Comparison of ENCODE assay signal across 11 mouse cellular contexts in the genomic region with DNA sequence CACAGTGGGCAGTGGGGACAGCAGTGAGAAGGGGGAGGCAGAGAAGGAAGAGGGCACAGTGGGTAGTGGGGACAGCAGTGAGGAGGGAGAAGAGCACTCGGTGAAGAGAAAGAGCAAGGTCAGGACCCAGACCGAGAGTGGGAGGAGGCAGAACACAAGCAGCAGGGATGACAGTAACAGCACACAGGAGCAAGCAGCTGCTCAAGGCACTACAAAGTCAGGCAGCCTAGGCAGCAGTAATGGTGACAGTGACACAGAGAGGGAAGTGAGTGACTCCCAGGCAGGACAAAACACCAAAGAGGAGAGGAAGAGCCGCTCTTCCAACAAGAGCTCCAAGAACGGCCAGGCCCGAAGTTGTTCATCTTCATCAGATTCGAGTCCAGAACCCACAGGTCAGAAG. TPM values are rescaled to one million over a fixed set of nuclear protein-coding genes. Genes with fewer than 3 reads are reported as not detected.
DNase-seq lines count a peak whose midpoint lies in the region; ATAC-seq and TF ChIP-seq lines count a peak whose summit lies in the region.
"Had no signal": no experiment of that assay in that cellular context is flagged by ENCODE, and none has a peak within 500 bp of the region (broad histone marks: within the 10 kb centered on the region; RNA-seq: fewer than 3 reads in every experiment).

No protein-coding gene starts in this region.

- H3K9ac ChIP-seq in lung, embryonic 14.5 days: peak overlapping the region; percentile 80
- peak overlapping the region; percentile 68 for H3K9ac ChIP-seq in forebrain, embryonic 13.5 days
- H3K9ac ChIP-seq in limb, embryonic 15.5 days: peak overlapping the region; percentile 60
- peak overlapping the region; percentile 20; the same call in 1 of the 2 replicates for H3K9ac ChIP-seq in stomach, embryonic 15.5 days

- H3K27ac ChIP-seq in lung, embryonic 14.5 days (ENCODE audit: low read depth): peak overlapping the region; percentile 30; the same call in 1 of the 2 replicates
- peak overlapping the region; percentile 77 for H3K27ac ChIP-seq in forebrain, embryonic 13.5 days
- peak overlapping the region; percentile 91; the same call in 1 of the 2 replicates for H3K27ac ChIP-seq in limb, embryonic 15.5 days
- peak overlapping the region; percentile 41; the same call in 1 of the 2 replicates for H3K27ac ChIP-seq in stomach, embryonic 15.5 days
- no peak overlapping the region for H3K27ac ChIP-seq in kidney, adult 2 months (ENCODE audit: insufficient read depth, low read depth, low read length)

- H3K4me2 ChIP-seq in lung, embryonic 14.5 days: peak overlapping the region; percentile 77
- peak overlapping the region; percentile 73 for H3K4me2 ChIP-seq in forebrain, embryonic 13.5 days
- peak overlapping the region; percentile 82 for H3K4me2 ChIP-seq in limb, embryonic 15.5 days
- H3K4me2 ChIP-seq in stomach, embryonic 15.5 days: peak overlapping the region; percentile 90

- TF ChIP-seq CTCF in lung, embryonic 14.5 days (IDR thresholded peaks at IDR 0.05; ENCODE audit: low read depth): no peak
- no peak for TF ChIP-seq CTCF in lung, adult 2 months (IDR thresholded peaks at IDR 0.05; ENCODE audit: insufficient read depth, low read length)
- no peak for TF ChIP-seq CTCF in kidney, adult 2 months (conservative IDR thresholded peaks at IDR 0.05; ENCODE audit: insufficient read depth, insufficient read length, low read depth, low read length)

- no peaks in the 10 kb centered on the region for H3K27me3 ChIP-seq in lung, embryonic 14.5 days (ENCODE audit: insufficient read depth, low read length)
- no peaks in the 10 kb centered on the region for H3K27me3 ChIP-seq in forebrain, embryonic 13.5 days
- H3K27me3 ChIP-seq in limb, embryonic 15.5 days: no peaks in the 10 kb centered on the region
- no peaks in the 10 kb centered on the region for H3K27me3 ChIP-seq in stomach, embryonic 15.5 days (replicated peaks)
- no peaks in the 10 kb centered on the region for H3K27me3 ChIP-seq in kidney, adult 2 months (replicated peaks; ENCODE audit: control insufficient read depth, insufficient read depth, low read length)

- H3K9me3 ChIP-seq in lung, embryonic 14.5 days (ENCODE audit: low read depth, low read length): no peaks in the 10 kb centered on the region
- no peaks in the 10 kb centered on the region for H3K9me3 ChIP-seq in forebrain, embryonic 13.5 days (replicated peaks)
- H3K9me3 ChIP-seq in limb, embryonic 15.5 days: no peaks in the 10 kb centered on the region
- H3K9me3 ChIP-seq in stomach, embryonic 15.5 days: no peaks in the 10 kb centered on the region

- 46% methylated on average over 6 of the region's 6 CpGs for WGBS in lung, embryonic 14.5 days
- WGBS in lung, adult 2 months: 58% methylated on average over 6 of the region's 6 CpGs
- whole genome bisulfite sequencing in forebrain, embryonic 13.5 days: 68% methylated on average over 6 of the region's 6 CpGs
- WGBS in limb, embryonic 15.5 days: 76% methylated on average over 6 of the region's 6 CpGs
- 58% methylated on average over 6 of the region's 6 CpGs for WGBS in stomach, embryonic 15.5 days
- WGBS in kidney, adult 2 months: 48% methylated on average over 6 of the region's 6 CpGs

- peaks cover 7% of the 10 kb centered on the region for H3K4me1 ChIP-seq in lung, embryonic 14.5 days (ENCODE audit: insufficient read depth)
- H3K4me1 ChIP-seq in lung, adult 2 months (ENCODE audit: control insufficient read depth, insufficient read depth, low read length): peaks cover 11% of the 10 kb centered on the region
- H3K4me1 ChIP-seq in forebrain, embryonic 13.5 days: peaks cover 33% of the 10 kb centered on the region
- H3K4me1 ChIP-seq in limb, embryonic 15.5 days: peaks cover 33% of the 10 kb centered on the region
- peaks cover 27% of the 10 kb centered on the region for H3K4me1 ChIP-seq in stomach, embryonic 15.5 days
- H3K4me1 ChIP-seq in kidney, adult 2 months (ENCODE audit: control insufficient read depth, insufficient read depth, low read length): peaks cover 9% of the 10 kb centered on the region; the same call in 1 of the 2 replicates

- H3K36me3 ChIP-seq in lung, embryonic 14.5 days (ENCODE audit: insufficient read depth): peaks cover 67% of the 10 kb centered on the region
- H3K36me3 ChIP-seq in forebrain, embryonic 13.5 days (ENCODE audit: poor library complexity, severe bottlenecking): peaks cover 65% of the 10 kb centered on the region
- H3K36me3 ChIP-seq in limb, embryonic 15.5 days: peaks cover 63% of the 10 kb centered on the region
- H3K36me3 ChIP-seq in stomach, embryonic 15.5 days: peaks cover 40% of the 10 kb centered on the region
- H3K36me3 ChIP-seq in kidney, adult 2 months (ENCODE audit: control insufficient read depth, insufficient read depth, low read length): peaks cover 4% of the 10 kb centered on the region; the same call in 1 of the 2 replicates

- no peak for TF ChIP-seq POLR2A in lung, adult 2 months (IDR thresholded peaks at IDR 0.05; ENCODE audit: borderline replicate concordance, extremely low read depth, low read depth, low read length)
- TF ChIP-seq POLR2A in kidney, adult 2 months (IDR thresholded peaks at IDR 0.05; ENCODE audit: low read depth, low read length): no peak

- peak overlapping the region; percentile 73 for H3K4me3 ChIP-seq in lung, embryonic 14.5 days (ENCODE audit: low read depth, low read length)
- no peak overlapping the region for H3K4me3 ChIP-seq in lung, adult 2 months (replicated peaks; ENCODE audit: extremely low read depth, low read depth, low read length)
- peak overlapping the region; percentile 65 for H3K4me3 ChIP-seq in forebrain, embryonic 13.5 days
- H3K4me3 ChIP-seq in limb, embryonic 15.5 days: peak overlapping the region; percentile 69
- peak overlapping the region; percentile 71 for H3K4me3 ChIP-seq in stomach, embryonic 15.5 days (replicated peaks)
- no peak overlapping the region for H3K4me3 ChIP-seq in kidney, adult 2 months (ENCODE audit: insufficient read depth, low read depth, low read length)

- DNase-seq in lung, embryonic 14.5 days: no peak
- DNase-seq in lung, adult 2 months: no peak
- no peak for DNase-seq in thymus, postnatal 4 days
- DNase-seq in gastrocnemius, postnatal 25 days: no peak
- no peak for DNase-seq in kidney, adult 2 months
- DNase-seq: spleen, adult 18-20 months had no signal

- no peak for ATAC-seq in lung, embryonic 14.5 days (ENCODE audit: insufficient read depth)
- ATAC-seq in forebrain, embryonic 13.5 days: no peak
- no peak for ATAC-seq in limb, embryonic 15.5 days (ENCODE audit: insufficient number of reproducible peaks, low FRiP score, low TSS enrichment, low read depth)
- no peak for ATAC-seq in stomach, embryonic 15.5 days (ENCODE audit: insufficient read depth, low FRiP score, low read depth)

RNA-seq across cellular contexts. Expression of a gene that starts 1.6 kb away (rescaled TPM):
- polyA plus RNA-seq in lung, embryonic 14.5 days (2014; fragmentation: Nextera tagmentation; extraction: Ambion mirVana): 92.9 and 99.7 TPM in 2 replicates
- polyA plus RNA-seq in lung, adult 2 months (2012; rRNA removed): 66.0 and 68.9 TPM in 2 replicates
- polyA plus RNA-seq in forebrain, embryonic 13.5 days (2015; fragmentation: Nextera tagmentation; extraction: Ambion mirVana): 94.9 and 96.2 TPM in 2 replicates
- polyA plus RNA-seq in limb, embryonic 15.5 days (2015; fragmentation: Nextera tagmentation; extraction: Ambion mirVana): 80.7 and 82.1 TPM in 2 replicates
- 60.1 and 68.3 TPM in 2 replicates for polyA plus RNA-seq in stomach, embryonic 15.5 days (2015; fragmentation: Nextera tagmentation; extraction: Ambion mirVana)
- total RNA-seq in gastrocnemius, postnatal 25 days (2021): 10 to 100 TPM; 11.2 to 11.8 TPM
- polyA plus RNA-seq in kidney, adult 2 months (2012; rRNA removed): 39.6 and 47.0 TPM in 2 replicates

RNA-seq across cellular contexts. Expression of a gene that starts 2.0 kb away (rescaled TPM):
- polyA plus RNA-seq in lung, embryonic 14.5 days (2014; fragmentation: Nextera tagmentation; extraction: Ambion mirVana): 19.9 and 26.7 TPM in 2 replicates
- polyA plus RNA-seq in lung, adult 2 months (2012; rRNA removed): 6.2 and 7.5 TPM in 2 replicates
- polyA plus RNA-seq in forebrain, embryonic 13.5 days (2015; fragmentation: Nextera tagmentation; extraction: Ambion mirVana): 47.7 and 49.1 TPM in 2 replicates
- polyA plus RNA-seq in limb, embryonic 15.5 days (2015; fragmentation: Nextera tagmentation; extraction: Ambion mirVana): 26.7 and 30.1 TPM in 2 replicates
- polyA plus RNA-seq in stomach, embryonic 15.5 days (2015; fragmentation: Nextera tagmentation; extraction: Ambion mirVana): 28.5 and 28.8 TPM in 2 replicates
- 1 to 10 TPM; 4.2 to 5.0 TPM for total RNA-seq in gastrocnemius, postnatal 25 days (2021)
- 4.2 and 6.6 TPM in 2 replicates for polyA plus RNA-seq in kidney, adult 2 months (2012; rRNA removed)

RNA-seq across cellular contexts. Expression of a gene that starts 16.6 kb away (rescaled TPM):
- polyA plus RNA-seq in lung, embryonic 14.5 days (2014; fragmentation: Nextera tagmentation; extraction: Ambion mirVana): 0.33 and 0.80 TPM in 2 replicates
- polyA plus RNA-seq in lung, adult 2 months (2012; rRNA removed): 0.22 and 0.74 TPM in 2 replicates
- polyA plus RNA-seq in forebrain, embryonic 13.5 days (2015; fragmentation: Nextera tagmentation; extraction: Ambion mirVana): 4.1 and 4.2 TPM in 2 replicates
- polyA plus RNA-seq in limb, embryonic 15.5 days (2015; fragmentation: Nextera tagmentation; extraction: Ambion mirVana): 0.57 and 0.82 TPM in 2 replicates
- 0.62 and 0.74 TPM in 2 replicates for polyA plus RNA-seq in stomach, embryonic 15.5 days (2015; fragmentation: Nextera tagmentation; extraction: Ambion mirVana)
- total RNA-seq in gastrocnemius, postnatal 25 days (2021): not detected
- polyA plus RNA-seq in kidney, adult 2 months (2012; rRNA removed): 0.15 and 0.33 TPM in 2 replicates
- total RNA-seq: liver, adult 2 months had no signal
- polyA plus RNA-seq: liver, adult 2 months had no signal

RNA-seq across cellular contexts. Expression of a gene that starts 20.7 kb away (rescaled TPM):
- polyA plus RNA-seq in lung, embryonic 14.5 days (2014; fragmentation: Nextera tagmentation; extraction: Ambion mirVana): 34.8 and 40.1 TPM in 2 replicates
- polyA plus RNA-seq in lung, adult 2 months (2012; rRNA removed): 174 and 210 TPM in 2 replicates
- polyA plus RNA-seq in forebrain, embryonic 13.5 days (2015; fragmentation: Nextera tagmentation; extraction: Ambion mirVana): 51.9 and 60.0 TPM in 2 replicates
- 40.9 and 46.3 TPM in 2 replicates for polyA plus RNA-seq in limb, embryonic 15.5 days (2015; fragmentation: Nextera tagmentation; extraction: Ambion mirVana)
- polyA plus RNA-seq in stomach, embryonic 15.5 days (2015; fragmentation: Nextera tagmentation; extraction: Ambion mirVana): 38.3 and 40.1 TPM in 2 replicates
- 10 to 100 TPM; 20.3 to 26.4 TPM for total RNA-seq in gastrocnemius, postnatal 25 days (2021)
- polyA plus RNA-seq in kidney, adult 2 months (2012; rRNA removed): 56.5 and 75.2 TPM in 2 replicates

RNA-seq across cellular contexts. Expression of a gene that starts 32.4 kb away (rescaled TPM):
- polyA plus RNA-seq in lung, embryonic 14.5 days (2014; fragmentation: Nextera tagmentation; extraction: Ambion mirVana): not detected in 2 replicates
- polyA plus RNA-seq in lung, adult 2 months (2012; rRNA removed): not detected in 2 replicates
- not detected in 2 replicates for polyA plus RNA-seq in forebrain, embryonic 13.5 days (2015; fragmentation: Nextera tagmentation; extraction: Ambion mirVana)
- not detected in 2 replicates for polyA plus RNA-seq in limb, embryonic 15.5 days (2015; fragmentation: Nextera tagmentation; extraction: Ambion mirVana)
- polyA plus RNA-seq in stomach, embryonic 15.5 days (2015; fragmentation: Nextera tagmentation; extraction: Ambion mirVana): not detected in 2 replicates
- not detected for total RNA-seq in gastrocnemius, postnatal 25 days (2021)
- polyA plus RNA-seq in kidney, adult 2 months (2012; rRNA removed): 0.46 TPM in 1 of 2 replicates, not detected in the other
- total RNA-seq: gastrocnemius, postnatal 4 days; liver, adult 2 months had no signal
- polyA plus RNA-seq: liver, adult 2 months had no signal

Comparison
In these comparisons a context has a peak if more than half of its experiments do, and no peak if none do; other contexts are left out.
1. H3K4me3 ChIP-seq: peak in lung, embryonic 14.5 days (single experiment), forebrain, embryonic 13.5 days (single experiment), limb, embryonic 15.5 days (single experiment) and stomach, embryonic 15.5 days (single experiment); none in lung, adult 2 months (single experiment) and kidney, adult 2 months (single experiment).
2. H3K9ac ChIP-seq: peak in every context shown above with its lines; median percentile 80 in lung, embryonic 14.5 days; 68 in forebrain, embryonic 13.5 days; 60 in limb, embryonic 15.5 days; 20 in stomach, embryonic 15.5 days.
3. Peak in every context shown above with its lines, with median percentiles within 50 percentile points of each other: H3K4me2 ChIP-seq.